ENCODE assay signal across 8 mouse cellular contexts in genomic region chr8:75033511-75034243, GRCm38 (mm10). TPM values are rescaled to one million over a fixed set of nuclear protein-coding genes. Genes with fewer than 3 reads are reported as not detected.
A peak's percentile ranks its signal among the peaks of the same experiment; 100 is the strongest.
DNase-seq lines count a peak whose midpoint lies in the region; ATAC-seq lines count a peak whose summit lies in the region.

Gene Tom1, plus strand, starts transcription at chr8:75033705.

- H3K4me2 ChIP-seq in intestine, embryonic 14.5 days (ENCODE audit: low read length): peak within 1 kb of the TSS; percentile 99

- under 1% methylated on average over 57 of the region's 62 CpGs for WGBS in intestine, embryonic 14.5 days

- H3K27me3 ChIP-seq in intestine, embryonic 14.5 days (replicated peaks; ENCODE audit: control insufficient read depth, insufficient read depth, low read length): no peaks in the 10 kb centered on the region

- H3K4me1 ChIP-seq in intestine, embryonic 14.5 days (replicated peaks; ENCODE audit: control insufficient read depth, insufficient read depth, low read length): 0 out of 2 replicates have a peak, but pooled peaks cover 7% of the 10 kb centered on the region

- no peaks in the 10 kb centered on the region for H3K9me3 ChIP-seq in intestine, embryonic 14.5 days (ENCODE audit: control insufficient read depth, low read length)

- DNase-seq in adrenal gland, adult 18-20 months (ENCODE audit: low spot score in 2 of 2): peak; percentile 97 to 100
- DNase-seq in embryo, embryonic 11 days: peak; percentile 98
- DNase-seq in gastrocnemius, postnatal 25 days: peak; percentile 97
- DNase-seq in intestine, embryonic 14.5 days (ENCODE audit: low spot score): peak; percentile 100
- peak; percentile 99 to 100 for DNase-seq in left cerebral cortex, postnatal 14 days (ENCODE audit: low spot score in 2 of 2)
- DNase-seq in mesoderm, embryonic 11.5 days (ENCODE audit: low read depth, low spot score): peak; percentile 98
- DNase-seq in right cerebral cortex, postnatal 36 days (ENCODE audit: low spot score in 2 of 2): peak; percentile 96 to 97
- peak; percentile 99 for DNase-seq in yolk sac, embryonic 10.5 days (ENCODE audit: low spot score)

- H3K27ac ChIP-seq in intestine, embryonic 14.5 days (ENCODE audit: low read depth): peak within 1 kb of the TSS; percentile 71; the same call in 1 of the 2 replicates

- H3K4me3 ChIP-seq in intestine, embryonic 14.5 days (ENCODE audit: low read depth, low read length): peak within 1 kb of the TSS; percentile 79

- intact Hi-C loops in left cerebral cortex, postnatal 14 days (cut with DNase I): no loop called here

- peaks cover 35% of the 10 kb centered on the region for H3K36me3 ChIP-seq in intestine, embryonic 14.5 days (ENCODE audit: control insufficient read depth, insufficient read depth, low read length)

- peak; percentile 99 for ATAC-seq in intestine, embryonic 14.5 days (replicated peaks; ENCODE audit: low FRiP score, low TSS enrichment, low read depth)

- H3K9ac ChIP-seq in intestine, embryonic 14.5 days (ENCODE audit: low read length): peak within 1 kb of the TSS; percentile 56

RNA-seq across cellular contexts. Expression of gene Tom1, which starts in this region (rescaled TPM):
- 10 to 100 TPM; 40.8 to 46.1 TPM for total RNA-seq in adrenal gland, adult 18-20 months (2021)
- total RNA-seq in gastrocnemius, postnatal 25 days (2021): 10 to 100 TPM; 38.6 to 47.8 TPM
- 25.2 and 27.2 TPM in 2 replicates for polyA plus RNA-seq in intestine, embryonic 14.5 days (2014; fragmentation: Nextera tagmentation; extraction: Ambion mirVana)
- 10 to 100 TPM; 40.7 to 41.8 TPM for total RNA-seq in left cerebral cortex, postnatal 14 days (2021)

Comparison
In these comparisons a context has a peak if more than half of its experiments do, and no peak if none do; other contexts are left out.
1. Peak in every context shown above with its lines: DNase-seq, ATAC-seq, H3K4me3 ChIP-seq and H3K27ac ChIP-seq.